Mouse (Mus musculus): ENCODE results near the gene Bckdk.

- TF ChIP-seq CTCF (conservative IDR thresholded peaks at IDR 0.05; ENCODE audit: low read length), result no peak
- no peak for TF ChIP-seq NANOG (IDR thresholded peaks at IDR 0.05; ENCODE audit: borderline replicate concordance, low read length)
- no peak for TF ChIP-seq POU5F1 (IDR thresholded peaks at IDR 0.05; ENCODE audit: borderline replicate concordance, low read length)
Measured at GRCm38 (mm10) chr7:127894480-127894879, 9.4 kb upstream of the Bckdk start.
